Mouse (Mus musculus): ENCODE data around the gene Olfr1281. TPM values are rescaled to one million over a fixed set of nuclear protein-coding genes. Genes with fewer than 3 reads are reported as not detected.

Gene Olfr1281
- not detected for polyA plus RNA-seq (2014; fragmentation: Illumina TruSeq; extraction: RNeasy Lipid Tissue Mini Kit (QIAGEN cat#74804))

DNA sequence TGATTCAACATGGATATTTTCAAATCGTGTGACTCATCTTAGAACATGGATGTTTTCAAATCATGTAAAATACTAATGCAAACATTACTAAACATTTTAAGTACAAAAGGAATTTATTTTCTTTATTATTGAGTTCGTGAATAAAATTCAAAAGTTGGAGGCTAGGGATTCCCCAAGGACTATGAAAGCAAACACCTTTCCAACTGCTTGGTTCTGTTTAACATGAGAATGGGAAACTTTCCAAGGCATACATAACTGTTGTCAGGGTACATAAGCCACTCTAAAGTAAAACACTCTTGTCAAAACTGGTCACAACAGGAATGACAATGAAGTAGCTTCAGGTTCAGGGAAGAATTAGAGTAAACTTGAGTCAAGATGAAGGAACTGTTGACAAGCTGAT lies at the start of gene Olfr1281:
Gene Olfr1281 (plus strand): TSS at position 301 of the 400 bp plus-strand sequence.

DNA sequence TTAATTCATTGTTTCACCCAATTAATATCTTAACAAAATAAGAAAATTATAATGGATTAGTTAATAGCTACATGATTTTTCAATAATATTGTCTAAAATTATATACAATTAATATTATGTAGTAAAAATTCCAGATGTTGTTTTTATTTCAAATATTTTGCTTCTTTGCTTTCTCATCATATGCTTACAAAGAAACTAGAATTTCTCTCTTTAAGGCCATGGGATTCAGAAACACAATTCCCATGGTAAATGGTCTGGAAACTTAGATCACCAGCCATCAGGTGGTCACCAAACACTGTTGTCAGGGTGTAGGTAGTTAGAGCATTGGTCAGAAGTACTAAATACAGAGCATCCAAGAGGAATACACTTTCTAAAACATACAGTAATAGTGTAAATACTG lies 36.5 kb upstream of the Olfr1281 start, which contains the start of gene Olfr1278:
Gene Olfr1278 (plus strand): TSS at position 301 of the 400 bp plus-strand sequence.

DNA sequence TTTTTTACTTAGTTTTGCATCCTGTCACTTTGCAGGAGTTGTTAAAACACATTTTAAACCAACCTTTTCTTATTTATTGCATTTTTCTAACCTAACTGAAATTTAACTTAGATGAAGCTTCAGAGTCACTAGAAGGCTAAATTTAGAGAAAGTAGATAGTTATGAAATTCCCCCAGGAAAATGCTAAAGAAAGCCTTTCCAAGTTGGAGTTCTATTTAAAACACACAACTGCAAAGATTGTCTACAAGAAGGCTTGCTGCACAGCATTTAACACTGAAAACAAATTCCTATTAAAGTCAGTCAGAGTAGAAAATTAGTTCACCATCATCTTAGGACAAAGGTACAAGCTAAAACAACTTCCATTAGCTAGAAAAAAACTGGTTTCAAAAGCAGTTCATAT lies 25.9 kb upstream of the Olfr1281 start, which contains the start of gene Olfr1279:
Gene Olfr1279 (plus strand): TSS at position 262 of the 400 bp plus-strand sequence.

DNA sequence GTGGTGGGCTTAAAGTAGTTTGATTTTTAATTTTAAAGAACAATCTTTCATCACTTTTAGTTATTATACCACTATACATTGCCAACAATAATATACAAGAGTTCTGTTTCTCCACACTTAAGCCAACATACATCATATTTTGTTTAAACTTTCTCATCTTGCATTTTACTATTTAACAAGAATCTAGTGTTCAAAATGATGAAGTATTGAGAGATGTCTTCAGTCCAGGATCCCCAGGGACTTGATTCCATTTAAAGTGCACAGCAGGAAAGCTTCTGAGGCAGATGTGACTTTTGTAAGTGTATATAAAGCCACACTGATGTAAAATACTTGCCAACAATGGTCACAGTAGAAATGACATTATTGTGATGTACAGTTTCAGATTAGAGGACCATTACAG lies 12.6 kb upstream of the Olfr1281 start, which contains the start of gene Olfr1280:
Gene Olfr1280 (plus strand): TSS at position 301 of the 400 bp plus-strand sequence.

DNA sequence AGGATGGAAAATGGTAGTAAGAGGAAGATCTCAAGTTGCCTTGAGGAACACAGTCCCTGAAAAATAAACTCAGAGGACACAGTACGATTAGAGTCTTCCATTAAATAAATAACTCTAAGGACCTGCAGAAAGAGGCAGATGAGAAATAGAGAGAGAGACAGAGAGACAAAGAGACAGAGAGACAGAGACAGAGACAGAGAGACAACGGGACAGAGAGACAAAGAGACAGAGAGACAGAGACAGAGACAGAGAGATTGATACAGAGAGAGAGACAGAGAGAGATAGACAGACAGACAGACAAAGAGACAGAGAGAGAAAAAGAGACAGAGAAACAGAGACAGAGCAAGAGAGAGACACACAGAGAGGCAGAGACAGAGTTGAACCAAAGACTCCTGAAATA lies 9.7 kb downstream of the Olfr1281 start, which contains the start of gene Olfr1282:
Gene Olfr1282 (minus strand): TSS at position 101 of the 400 bp plus-strand sequence.

DNA sequence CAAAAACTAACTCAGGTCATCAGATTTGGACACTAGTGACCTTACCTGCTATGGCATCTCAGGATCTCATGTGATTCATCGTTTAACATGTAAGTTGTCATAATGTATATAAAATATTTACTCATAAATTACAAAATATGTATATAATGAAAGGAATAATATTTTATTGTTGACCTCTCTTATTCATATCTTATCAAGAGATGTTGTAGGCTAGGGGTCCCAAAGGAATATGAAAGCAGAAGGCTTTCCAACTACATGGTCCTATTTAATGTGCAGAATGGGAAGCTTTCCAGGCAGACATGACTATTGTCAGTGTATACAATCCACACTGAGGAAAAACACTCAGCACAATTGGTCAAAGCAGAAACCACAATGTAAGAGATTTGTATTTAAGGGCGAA lies 40.2 kb downstream of the Olfr1281 start, which contains the start of gene Olfr1283:
Gene Olfr1283 (plus strand): TSS at position 301 of the 400 bp plus-strand sequence.

DNA sequence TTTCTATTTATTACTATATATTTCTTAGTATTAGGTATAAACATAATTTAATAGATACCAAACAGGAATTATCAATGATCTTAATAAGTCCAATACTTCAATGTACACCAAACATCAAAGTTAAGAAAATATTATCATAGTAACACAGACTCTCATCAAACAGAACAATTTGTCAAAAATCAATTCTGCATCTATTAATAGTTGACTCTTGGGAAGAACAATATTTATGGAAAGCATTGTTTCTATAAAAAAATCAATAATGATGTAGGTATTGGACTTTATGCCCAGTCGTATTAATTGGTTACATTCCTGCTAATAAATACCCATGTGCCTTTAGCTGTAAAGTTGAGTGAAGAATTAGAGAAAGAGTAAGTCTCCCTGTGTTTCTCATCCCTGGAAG lies 48.9 kb downstream of the Olfr1281 start, which contains the start of gene Olfr1284:
Gene Olfr1284 (plus strand): TSS at position 301 of the 400 bp plus-strand sequence.

Other genes with a start within 250 kb of the Olfr1281 start
- not detected for gene Gm13941, start 220.5 kb upstream of the Olfr1281 start, polyA plus RNA-seq (2014; fragmentation: Illumina TruSeq; extraction: RNeasy Lipid Tissue Mini Kit (QIAGEN cat#74804))
- gene Gm15130, start 173.6 kb upstream of the Olfr1281 start, polyA plus RNA-seq (2014; fragmentation: Illumina TruSeq; extraction: RNeasy Lipid Tissue Mini Kit (QIAGEN cat#74804)) = not detected
- not detected for gene 4930430A15Rik, start 96.9 kb upstream of the Olfr1281 start, polyA plus RNA-seq (2014; fragmentation: Illumina TruSeq; extraction: RNeasy Lipid Tissue Mini Kit (QIAGEN cat#74804))
- not detected for gene Olfr1275, start 91.2 kb upstream of the Olfr1281 start, polyA plus RNA-seq (2014; fragmentation: Illumina TruSeq; extraction: RNeasy Lipid Tissue Mini Kit (QIAGEN cat#74804))
- not detected for gene Olfr1276, start 72.0 kb upstream of the Olfr1281 start, polyA plus RNA-seq (2014; fragmentation: Illumina TruSeq; extraction: RNeasy Lipid Tissue Mini Kit (QIAGEN cat#74804))
- not detected for gene Olfr1277, start 52.4 kb upstream of the Olfr1281 start, polyA plus RNA-seq (2014; fragmentation: Illumina TruSeq; extraction: RNeasy Lipid Tissue Mini Kit (QIAGEN cat#74804))
- not detected for gene Olfr1278, start 36.4 kb upstream of the Olfr1281 start, polyA plus RNA-seq (2014; fragmentation: Illumina TruSeq; extraction: RNeasy Lipid Tissue Mini Kit (QIAGEN cat#74804))
- gene Olfr1279, start 25.9 kb upstream of the Olfr1281 start, polyA plus RNA-seq (2014; fragmentation: Illumina TruSeq; extraction: RNeasy Lipid Tissue Mini Kit (QIAGEN cat#74804)) = not detected
- gene Olfr1280, start 12.5 kb upstream of the Olfr1281 start, polyA plus RNA-seq (2014; fragmentation: Illumina TruSeq; extraction: RNeasy Lipid Tissue Mini Kit (QIAGEN cat#74804)) = not detected
- not detected for gene Olfr1282, start 9.6 kb downstream of the Olfr1281 start, polyA plus RNA-seq (2014; fragmentation: Illumina TruSeq; extraction: RNeasy Lipid Tissue Mini Kit (QIAGEN cat#74804))
- not detected for gene Olfr1283, start 40.3 kb downstream of the Olfr1281 start, polyA plus RNA-seq (2014; fragmentation: Illumina TruSeq; extraction: RNeasy Lipid Tissue Mini Kit (QIAGEN cat#74804))
- not detected for gene Olfr1284, start 49.0 kb downstream of the Olfr1281 start, polyA plus RNA-seq (2014; fragmentation: Illumina TruSeq; extraction: RNeasy Lipid Tissue Mini Kit (QIAGEN cat#74804))
- not detected for gene Olfr1286, start 96.6 kb downstream of the Olfr1281 start, polyA plus RNA-seq (2014; fragmentation: Illumina TruSeq; extraction: RNeasy Lipid Tissue Mini Kit (QIAGEN cat#74804))
- not detected for gene Olfr1287, start 122.6 kb downstream of the Olfr1281 start, polyA plus RNA-seq (2014; fragmentation: Illumina TruSeq; extraction: RNeasy Lipid Tissue Mini Kit (QIAGEN cat#74804))
- not detected for gene Olfr1288, start 147.6 kb downstream of the Olfr1281 start, polyA plus RNA-seq (2014; fragmentation: Illumina TruSeq; extraction: RNeasy Lipid Tissue Mini Kit (QIAGEN cat#74804))
- not detected for gene Olfr1289, start 154.3 kb downstream of the Olfr1281 start, polyA plus RNA-seq (2014; fragmentation: Illumina TruSeq; extraction: RNeasy Lipid Tissue Mini Kit (QIAGEN cat#74804))
- gene Olfr1290, start 167.3 kb downstream of the Olfr1281 start, polyA plus RNA-seq (2014; fragmentation: Illumina TruSeq; extraction: RNeasy Lipid Tissue Mini Kit (QIAGEN cat#74804)) = not detected
- not detected for gene Olfr1291-ps1, start 170.7 kb downstream of the Olfr1281 start, polyA plus RNA-seq (2014; fragmentation: Illumina TruSeq; extraction: RNeasy Lipid Tissue Mini Kit (QIAGEN cat#74804))
- gene Olfr1293-ps, start 198.7 kb downstream of the Olfr1281 start, polyA plus RNA-seq (2014; fragmentation: Illumina TruSeq; extraction: RNeasy Lipid Tissue Mini Kit (QIAGEN cat#74804)) = not detected
- gene Olfr1294, start 213.8 kb downstream of the Olfr1281 start, polyA plus RNA-seq (2014; fragmentation: Illumina TruSeq; extraction: RNeasy Lipid Tissue Mini Kit (QIAGEN cat#74804)) = not detected
- not detected for gene Olfr1295, start 243.2 kb downstream of the Olfr1281 start, polyA plus RNA-seq (2014; fragmentation: Illumina TruSeq; extraction: RNeasy Lipid Tissue Mini Kit (QIAGEN cat#74804))